Mouse (Mus musculus) stomach, embryonic 16.5 days (tissue): ENCODE results near the gene C1ql1. TPM values are rescaled to one million over a fixed set of nuclear protein-coding genes. Genes with fewer than 3 reads are reported as not detected.

Experiments
- ATAC-seq: fragments of 200-750 bp; cut with Nextera tagmentation; 2 replicates; pipeline ENCODE4 v1.8.0; 2017; ENCODE audit warnings: moderate number of reproducible peaks, moderate TSS enrichment; ENCODE audit not compliant: insufficient read depth, low FRiP score
- H3K27ac ChIP-seq: fragments of 300-500 bp; sonication (generic); 2 replicates; pipeline ENCODE4 v1.5.1; 2014; ENCODE audit warnings: low read length
- H3K27me3 ChIP-seq: fragments of 300-500 bp; sonication (generic); 2 replicates; pipeline ENCODE4 v1.6.1; 2014; ENCODE audit warnings: low read length, control low read depth, mixed read lengths; ENCODE audit not compliant: control insufficient read depth, insufficient read depth
- H3K36me3 ChIP-seq: fragments of 300-500 bp; sonication (generic); 2 replicates; pipeline ENCODE4 v1.6.1; 2014; ENCODE audit warnings: low read length; ENCODE audit not compliant: control insufficient read depth, insufficient read depth
- H3K4me1 ChIP-seq: fragments of 300-500 bp; sonication (generic); 2 replicates; pipeline ENCODE4 v1.6.1; 2014; ENCODE audit warnings: low read length, control low read depth, mixed read lengths; ENCODE audit not compliant: control insufficient read depth, insufficient read depth
- H3K4me2 ChIP-seq: fragments of 300-500 bp; sonication (generic); 2 replicates; pipeline ENCODE4 v1.6.1; 2014; ENCODE audit warnings: low read depth, low read length, mixed read lengths
- H3K4me3 ChIP-seq: fragments of 300-500 bp; sonication (generic); replicated peaks from 2 replicates; pipeline ENCODE4 v1.5.1; 2014; ENCODE audit warnings: mild to moderate bottlenecking, low read length
- H3K9ac ChIP-seq: fragments of 300-500 bp; sonication (generic); 2 replicates; pipeline ENCODE4 v1.6.1; 2014; ENCODE audit warnings: low read length
- H3K9me3 ChIP-seq: fragments of 300-500 bp; sonication (generic); replicated peaks from 2 replicates; pipeline ENCODE4 v1.6.1; 2016; ENCODE audit warnings: low read length, control low read depth; ENCODE audit not compliant: control insufficient read depth
- WGBS: fragments of 180-500 bp; shearing (Covaris S2); extraction: QIAGEN DNeasy Blood & Tissue Kit; methylation state at CpG from one replicate; pipeline ENCODE4 v1.1.7; 2014; 5-methylcytosine and 5-hydroxymethylcytosine counted together
- polyA plus RNA-seq: library from polyadenylated mRNA; unstranded; fragments of >200 nt; fragmentation: Nextera tagmentation; extraction: Ambion mirVana; gene quantifications from 2 replicates; pipeline ENCODE4 v1.2.1, GENCODE M21; 2015

Gene C1ql1
- polyA plus RNA-seq, 1 experiment from 2014 or later, result 1.7 TPM

- peak; percentile 16; the same call in 1 of the 2 replicates for ATAC-seq
- Histone ChIP-seq H3K27ac (peak overlapping the region; percentile 94), H3K4me1 (peaks cover 17% of the 10 kb centered on the region; the same call in 1 of the 2 replicates), H3K36me3 (no peaks in the 10 kb centered on the region), H3K27me3 (no peaks in the 10 kb centered on the region), H3K9me3 (no peaks in the 10 kb centered on the region), H3K9ac (peak overlapping the region; percentile 78), H3K4me2 (peak overlapping the region; percentile 72), H3K4me3 (peak overlapping the region; percentile 84)
- 1% methylated on average over 10 of the region's 10 CpGs for WGBS
Measured at GRCm38 (mm10) chr11:102925351-102925717, 21.2 kb downstream of the C1ql1 start.

DNA sequence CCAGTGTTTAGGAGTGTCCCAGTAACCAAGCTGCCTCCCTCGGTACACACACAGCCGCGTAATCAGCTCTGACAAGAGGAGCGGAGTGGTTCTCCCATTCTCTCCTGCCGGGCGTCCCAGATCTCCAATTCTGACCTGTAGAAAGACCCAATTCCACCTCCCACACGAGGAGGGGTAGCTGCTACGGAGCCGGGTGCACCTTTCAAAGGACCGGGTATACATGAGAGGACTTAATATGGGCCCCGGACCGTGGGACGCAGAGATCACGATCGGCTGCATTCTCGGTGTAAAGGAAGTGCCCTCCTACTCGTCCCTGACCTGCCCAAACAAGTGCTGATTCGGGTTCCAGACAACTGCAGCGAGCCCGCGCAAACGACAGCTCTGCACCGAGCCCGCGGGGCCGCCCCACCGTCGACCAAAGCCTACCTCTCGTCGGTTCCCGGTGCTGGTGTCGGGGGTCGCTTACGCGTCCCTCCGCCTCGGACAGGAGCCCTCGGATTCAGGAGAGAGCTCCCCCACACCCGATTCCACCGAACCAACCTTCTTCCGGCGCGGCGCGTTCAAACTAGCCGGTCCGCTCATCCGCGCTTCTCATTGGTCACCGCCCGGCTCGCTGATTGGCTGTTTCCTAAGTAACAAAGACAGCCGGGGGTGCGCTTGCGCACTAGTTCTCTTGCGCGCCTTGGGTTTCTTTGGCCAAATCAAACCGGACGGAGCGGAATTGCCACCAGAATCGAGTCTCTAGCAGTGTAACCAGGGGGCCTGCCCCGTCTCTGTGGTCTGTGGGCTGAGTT, 21.7 kb downstream of the C1ql1 start, which contains the start of gene Kif18b:
Gene Kif18b (minus strand): TSS at position 568 of the 794 bp plus-strand sequence.
- Histone ChIP-seq H3K9ac (peak within 1 kb of the TSS; percentile 83), H3K4me3 (peak within 1 kb of the TSS; percentile 84), H3K9me3 (no peaks in the 10 kb centered on the region), H3K36me3 (no peaks in the 10 kb centered on the region), H3K4me2 (peak within 1 kb of the TSS; percentile 72), H3K27me3 (no peaks in the 10 kb centered on the region), H3K27ac (peak within 1 kb of the TSS; percentile 94), H3K4me1 (peaks cover 17% of the 10 kb centered on the region; the same call in 1 of the 2 replicates)
- under 1% methylated on average over 62 of the region's 62 CpGs for WGBS
- peak; percentile 95 for ATAC-seq

DNA sequence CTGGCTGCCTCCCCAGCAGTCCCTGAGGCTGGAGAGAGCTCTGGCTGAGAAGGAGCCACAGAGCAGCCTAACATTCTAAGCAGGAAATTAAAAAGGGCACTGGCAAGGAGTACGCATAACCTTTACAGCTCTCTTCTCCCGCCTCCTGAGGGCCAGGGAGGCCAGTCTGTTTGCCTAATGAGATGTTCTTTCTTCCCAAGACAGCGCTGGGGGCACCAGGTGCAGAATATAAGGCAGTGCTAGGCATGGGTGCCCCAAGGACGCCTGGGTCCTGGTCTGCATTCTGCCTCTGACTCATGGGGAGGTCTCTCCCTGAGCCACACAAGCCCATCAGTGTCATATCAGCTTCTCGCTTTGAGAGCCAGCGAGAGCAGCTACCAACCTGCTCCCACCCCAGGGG, 25.0 kb downstream of the C1ql1 start:
- Histone ChIP-seq H3K4me2 (no peak overlapping the region), H3K36me3 (no peaks in the 10 kb centered on the region), H3K9me3 (no peaks in the 10 kb centered on the region), H3K27ac (no peak overlapping the region), H3K9ac (peak overlapping the region; percentile 35; the same call in 1 of the 2 replicates), H3K4me3 (no peak overlapping the region), H3K27me3 (no peaks in the 10 kb centered on the region), H3K4me1 (peaks cover 17% of the 10 kb centered on the region; the same call in 1 of the 2 replicates)
- no peak for ATAC-seq
- 73% methylated on average over 6 of the region's 6 CpGs for WGBS

DNA sequence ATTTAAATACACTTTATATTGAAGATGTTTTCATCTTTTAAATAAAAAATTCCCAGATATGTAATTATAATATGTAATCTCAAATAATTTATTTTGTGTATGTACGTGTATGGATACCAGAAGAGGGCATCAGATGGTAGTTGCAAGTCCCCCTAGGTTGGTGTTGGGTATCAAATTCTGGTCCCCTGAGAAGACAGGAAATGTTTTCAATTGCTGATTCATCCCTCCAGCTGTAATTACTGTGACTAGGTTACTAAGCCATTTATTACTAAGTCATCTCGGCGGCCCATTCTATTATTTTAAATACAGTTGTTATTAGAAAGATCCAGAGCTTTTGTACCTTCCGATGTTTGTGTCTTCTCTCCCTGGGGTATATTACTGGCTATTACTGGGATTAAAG, 28.4 kb downstream of the C1ql1 start:
- H3K27ac ChIP-seq, result no peak overlapping the region
- H3K9me3 ChIP-seq, result no peaks in the 10 kb centered on the region
- peaks cover 16% of the 10 kb centered on the region; the same call in 1 of the 2 replicates for H3K36me3 ChIP-seq
- H3K4me3 ChIP-seq, result no peak overlapping the region
- H3K9ac ChIP-seq, result no peak overlapping the region
- peaks cover 5% of the 10 kb centered on the region; the same call in 1 of the 2 replicates for H3K4me1 ChIP-seq
- no peak for ATAC-seq
- H3K27me3 ChIP-seq, result no peaks in the 10 kb centered on the region
- 81% methylated on average over 4 of the region's 4 CpGs for WGBS
- no peak overlapping the region for H3K4me2 ChIP-seq

- no peak for ATAC-seq
- Histone ChIP-seq H3K36me3 (peaks cover 20% of the 10 kb centered on the region; the same call in 1 of the 2 replicates), H3K4me1 (no peaks in the 10 kb centered on the region), H3K4me2 (no peak overlapping the region), H3K27me3 (no peaks in the 10 kb centered on the region), H3K4me3 (no peak overlapping the region), H3K27ac (no peak overlapping the region), H3K9me3 (no peaks in the 10 kb centered on the region), H3K9ac (no peak overlapping the region)
- WGBS, result 83% methylated on average over 9 of the region's 9 CpGs
Measured at GRCm38 (mm10) chr11:102915380-102915779, 31.1 kb downstream of the C1ql1 start.

- no peak overlapping the region for H3K4me2 ChIP-seq
- no peak overlapping the region for H3K27ac ChIP-seq
- no peaks in the 10 kb centered on the region for H3K9me3 ChIP-seq
- peaks cover 34% of the 10 kb centered on the region for H3K36me3 ChIP-seq
- no peaks in the 10 kb centered on the region for H3K4me1 ChIP-seq
- H3K9ac ChIP-seq, result no peak overlapping the region
- H3K27me3 ChIP-seq, result no peaks in the 10 kb centered on the region
- WGBS, result 80% methylated on average over 7 of the region's 7 CpGs
- ATAC-seq, result no peak
- no peak overlapping the region for H3K4me3 ChIP-seq
Measured at GRCm38 (mm10) chr11:102911376-102911775, 35.1 kb downstream of the C1ql1 start.

DNA sequence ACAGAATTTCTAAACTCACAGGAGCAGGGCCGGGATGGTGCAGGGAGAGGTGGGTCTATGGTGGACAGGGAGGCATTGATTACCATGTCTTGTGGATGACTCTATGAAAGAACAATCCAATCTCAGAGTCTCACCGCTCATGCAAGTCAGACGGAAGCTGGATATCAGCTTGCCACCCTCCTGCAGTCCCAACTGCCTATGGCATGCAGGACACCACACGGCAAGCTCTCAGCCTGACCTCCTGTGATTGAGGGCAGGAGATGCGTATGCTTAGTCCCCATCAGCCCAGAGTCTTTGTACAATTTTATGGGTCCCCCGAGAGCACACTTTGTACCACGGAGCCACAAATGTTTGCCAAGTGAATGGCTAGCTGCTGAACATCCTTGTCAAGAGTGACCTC, 42.8 kb downstream of the C1ql1 start:
- H3K9me3 ChIP-seq, result no peaks in the 10 kb centered on the region
- H3K27ac ChIP-seq, result no peak overlapping the region
- H3K4me2 ChIP-seq, result no peak overlapping the region
- H3K4me3 ChIP-seq, result no peak overlapping the region
- ATAC-seq, result no peak
- 0 out of 2 replicates have a peak, but pooled peaks cover 3% of the 10 kb centered on the region for H3K4me1 ChIP-seq
- 75% methylated on average over 7 of the region's 7 CpGs for WGBS
- peaks cover 12% of the 10 kb centered on the region; the same call in 1 of the 2 replicates for H3K36me3 ChIP-seq
- no peaks in the 10 kb centered on the region for H3K27me3 ChIP-seq
- no peak overlapping the region for H3K9ac ChIP-seq

DNA sequence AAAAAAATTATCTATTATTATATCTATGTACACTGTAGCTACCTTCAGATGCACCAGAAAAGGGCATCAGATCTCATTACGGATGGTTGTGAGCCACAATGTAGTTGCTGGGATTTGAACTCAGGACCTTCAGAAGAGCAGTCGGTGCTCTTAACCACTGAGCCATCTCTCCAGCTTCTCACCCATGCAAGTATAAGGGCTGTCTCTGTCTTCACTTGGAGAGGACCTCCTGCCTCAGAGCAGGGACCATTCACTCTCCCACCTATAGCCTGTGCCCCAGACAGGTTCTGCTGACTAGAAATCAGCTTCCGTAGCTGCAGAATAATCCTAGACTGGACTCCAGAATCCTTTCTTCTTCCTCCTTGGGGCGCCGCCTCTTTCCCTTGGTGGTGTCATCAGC, 44.4 kb downstream of the C1ql1 start:
- no peak overlapping the region for H3K27ac ChIP-seq
- no peak overlapping the region for H3K4me3 ChIP-seq
- 0 out of 2 replicates have a peak, but pooled peaks cover 6% of the 10 kb centered on the region for H3K36me3 ChIP-seq
- H3K4me2 ChIP-seq, result no peak overlapping the region
- 83% methylated on average over 5 of the region's 5 CpGs for WGBS
- H3K4me1 ChIP-seq, result 0 out of 2 replicates have a peak, but pooled peaks cover 3% of the 10 kb centered on the region
- no peak for ATAC-seq
- no peaks in the 10 kb centered on the region for H3K27me3 ChIP-seq
- H3K9ac ChIP-seq, result no peak overlapping the region
- no peaks in the 10 kb centered on the region for H3K9me3 ChIP-seq

DNA sequence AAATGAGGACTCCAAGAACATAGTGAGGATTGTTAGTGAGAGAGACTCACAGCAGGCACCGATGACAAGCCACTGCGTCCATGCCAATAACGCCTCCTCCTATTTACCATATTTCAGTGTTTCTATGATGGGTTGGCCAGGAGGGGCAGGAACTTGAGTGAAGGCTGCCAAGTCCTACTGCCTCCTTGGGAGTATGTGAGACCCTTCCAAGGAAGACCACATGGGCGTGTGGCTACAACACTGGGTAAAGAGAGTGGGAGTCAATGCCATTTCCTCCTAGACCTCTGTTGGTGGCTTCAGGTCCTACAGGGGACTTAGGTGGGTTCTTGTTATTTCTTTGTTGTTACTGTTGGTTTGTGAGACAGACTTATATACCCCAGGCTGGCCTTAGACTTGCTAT, 45.3 kb downstream of the C1ql1 start:
- 0 out of 2 replicates have a peak, but pooled peaks cover 3% of the 10 kb centered on the region for H3K4me1 ChIP-seq
- H3K4me2 ChIP-seq, result no peak overlapping the region
- no peaks in the 10 kb centered on the region; the same call in 1 of the 2 replicates for H3K27me3 ChIP-seq
- WGBS, result 65% methylated on average over 4 of the region's 4 CpGs
- no peak for ATAC-seq
- H3K9me3 ChIP-seq, result no peaks in the 10 kb centered on the region
- no peak overlapping the region for H3K9ac ChIP-seq
- 0 out of 2 replicates have a peak, but pooled peaks cover 6% of the 10 kb centered on the region for H3K36me3 ChIP-seq
- H3K27ac ChIP-seq, result no peak overlapping the region
- no peak overlapping the region for H3K4me3 ChIP-seq
